Mouse (Mus musculus): ENCODE data around the gene Prickle3.
"Not testable (repeated sequence)": the region's sequence is repeated elsewhere in the genome, so short reads cannot be mapped to it uniquely, and the experiment has no call there.

GRCm38 (mm10) chrX:7713764-7714134 is 56.7 kb downstream of the Prickle3 start:
- not testable (repeated sequence) for TF ChIP-seq JUND (IDR thresholded peaks at IDR 0.05; ENCODE audit: low read depth, low read length); CTCF (IDR thresholded peaks at IDR 0.05 in 2 of 3, conservative IDR thresholded peaks at IDR 0.05 in 1 of 3; ENCODE audit: control insufficient read depth in 1 of 3, insufficient read depth in 1 of 3, low read depth in 2 of 3, low read length in 3 of 3, poor library complexity in 1 of 3, severe bottlenecking in 1 of 3); EP300 (IDR thresholded peaks at IDR 0.05; ENCODE audit: low read depth in 1 of 2, low read length in 2 of 2); TBP (IDR thresholded peaks at IDR 0.05; ENCODE audit: low read depth, low read length); GATA1 (IDR thresholded peaks at IDR 0.05; ENCODE audit: low read depth, low read length); TAL1 (IDR thresholded peaks at IDR 0.05; ENCODE audit: low read length); ZNF384 (IDR thresholded peaks at IDR 0.05; ENCODE audit: low read depth, low read length); MAFK (IDR thresholded peaks at IDR 0.05; ENCODE audit: borderline replicate concordance, low read depth, low read length); POLR2AphosphoS5 (IDR thresholded peaks at IDR 0.05; ENCODE audit: borderline replicate concordance, low read depth, low read length); TCF12 (IDR thresholded peaks at IDR 0.05; ENCODE audit: low read depth, low read length); MAX (IDR thresholded peaks at IDR 0.05; ENCODE audit: low read length); SIN3A (IDR thresholded peaks at IDR 0.05; ENCODE audit: low read length); USF2 (IDR thresholded peaks at IDR 0.05; ENCODE audit: borderline replicate concordance in 1 of 2, insufficient read depth in 1 of 2, low read depth in 1 of 2, low read length in 2 of 2); CHD1 (IDR thresholded peaks at IDR 0.05; ENCODE audit: low read depth, low read length)

Measured in MEL (cell line).